Comparison of ENCODE assay signal across 8 mouse cellular contexts in the genomic region with DNA sequence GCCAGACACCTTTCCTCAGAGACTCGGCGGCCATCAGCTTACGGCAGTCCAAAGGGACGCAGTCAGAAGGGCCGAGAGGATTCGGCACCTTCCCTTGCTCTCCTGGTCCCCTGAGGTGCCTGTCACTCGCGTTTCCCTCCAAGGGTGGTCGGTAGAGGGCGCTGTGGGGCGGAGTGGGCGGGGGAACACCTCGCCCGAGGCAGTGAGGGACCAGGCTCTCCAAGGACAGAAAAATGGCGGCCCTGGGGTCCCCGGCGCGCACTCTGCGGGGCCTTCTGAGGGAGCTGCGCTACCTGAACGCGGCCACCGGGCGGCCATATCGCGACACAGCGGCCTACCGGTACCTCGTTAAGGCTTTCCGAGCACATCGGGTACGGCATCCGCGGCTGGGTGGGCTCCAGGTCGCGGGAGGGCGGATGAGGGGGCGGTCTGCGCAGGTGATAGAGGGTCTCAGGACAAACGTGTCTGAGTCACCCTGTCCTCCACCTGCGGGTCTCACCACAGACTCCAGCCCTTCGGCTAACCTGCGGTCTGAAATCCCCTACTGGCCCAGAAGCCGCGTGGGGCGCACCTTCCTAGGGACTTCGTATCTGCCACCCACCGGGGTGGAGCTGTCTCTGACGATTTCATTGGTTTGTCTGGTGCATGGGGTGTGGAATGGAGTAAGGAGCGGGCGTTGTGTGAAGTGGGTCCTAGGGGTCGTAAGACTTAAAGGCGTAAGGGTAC. TPM values are rescaled to one million over a fixed set of nuclear protein-coding genes. Genes with fewer than 3 reads are reported as not detected.
DNase-seq lines count a peak whose midpoint lies in the region; ATAC-seq lines count a peak whose summit lies in the region.

No protein-coding gene starts in this region.

- under 1% methylated on average over 53 of the region's 53 CpGs for WGBS in heart, embryonic 14.5 days
- under 1% methylated on average over 53 of the region's 53 CpGs for WGBS in liver, embryonic 12.5 days (ENCODE audit: insufficient replicate concordance)

- H3K9me3 ChIP-seq in heart, embryonic 14.5 days (ENCODE audit: control insufficient read depth, low read length): no peaks in the 10 kb centered on the region
- H3K9me3 ChIP-seq in liver, embryonic 12.5 days (replicated peaks): no peaks in the 10 kb centered on the region

- ATAC-seq in heart, embryonic 14.5 days (ENCODE audit: insufficient number of reproducible peaks, insufficient read depth, low FRiP score, low read depth): peak; percentile 73
- peak; percentile 80 for ATAC-seq in liver, embryonic 12.5 days

- H3K4me2 ChIP-seq in heart, embryonic 14.5 days (ENCODE audit: low read length): peak overlapping the region; percentile 69
- H3K4me2 ChIP-seq in liver, embryonic 12.5 days: peak overlapping the region; percentile 83

- peak overlapping the region; percentile 87 to 91 for H3K4me3 ChIP-seq in heart, embryonic 14.5 days (ENCODE audit: control insufficient read depth in 1 of 2, insufficient read depth in 1 of 2, low read depth in 1 of 2, low read length in 2 of 2)
- peak overlapping the region; percentile 74 for H3K4me3 ChIP-seq in liver, embryonic 12.5 days

- no peaks in the 10 kb centered on the region for H3K27me3 ChIP-seq in heart, embryonic 14.5 days (ENCODE audit: control insufficient read depth, insufficient read depth, low read length)
- no peaks in the 10 kb centered on the region for H3K27me3 ChIP-seq in liver, embryonic 12.5 days (replicated peaks)
- H3K27me3 ChIP-seq in splenic B cell, adult 2 months (ENCODE audit: control insufficient read depth, insufficient read depth, low read length, poor library complexity, severe bottlenecking): no peaks in the 10 kb centered on the region

- H3K36me3 ChIP-seq in heart, embryonic 14.5 days (ENCODE audit: control insufficient read depth, insufficient read depth, low read length): peaks cover 8% of the 10 kb centered on the region; the same call in 1 of the 2 replicates
- peaks cover 3% of the 10 kb centered on the region; the same call in 1 of the 2 replicates for H3K36me3 ChIP-seq in liver, embryonic 12.5 days
- H3K36me3 ChIP-seq in splenic B cell, adult 2 months (ENCODE audit: control insufficient read depth, insufficient read depth, low read length, poor library complexity, severe bottlenecking): no peaks in the 10 kb centered on the region

- H3K4me1 ChIP-seq in heart, embryonic 14.5 days (ENCODE audit: control insufficient read depth in 2 of 2, insufficient read depth in 2 of 2, low read length in 2 of 2): peaks cover 0 to 11% of the 10 kb centered on the region in 2 experiments; a peak in 3 of 4 replicates
- peaks cover 28% of the 10 kb centered on the region for H3K4me1 ChIP-seq in liver, embryonic 12.5 days

- peak overlapping the region; percentile 97 for H3K9ac ChIP-seq in heart, embryonic 14.5 days (ENCODE audit: low read length)
- peak overlapping the region; percentile 85 for H3K9ac ChIP-seq in liver, embryonic 12.5 days

- H3K27ac ChIP-seq in heart, embryonic 14.5 days (replicated peaks in 1 of 2; ENCODE audit: control insufficient read depth in 1 of 2, insufficient read depth in 1 of 2, low read depth in 2 of 2, low read length in 2 of 2): peak overlapping the region; percentile 98 to 99
- peak overlapping the region; percentile 97 for H3K27ac ChIP-seq in liver, embryonic 12.5 days

- DNase-seq in CD8-positive naive resting alpha-beta T cell, adult 2 months (ENCODE audit: low read depth in 2 of 2, low spot score in 2 of 2): peak; percentile 99 to 100
- peak; percentile 97 for DNase-seq in c-Kit-negative CD71-positive TER-119-positive erythroid progenitor cells, embryonic 14.5 days (ENCODE audit: low read depth, low spot score)
- DNase-seq in fibroblast of lung, adult 2 months (ENCODE audit: low read depth): peak; percentile 73
- peak; percentile 96 for DNase-seq in kidney, postnatal 14 days
- peak; percentile 98 for DNase-seq in naive thymus-derived CD4-positive, alpha-beta T cell, adult 2 months (ENCODE audit: low read depth)
- DNase-seq in splenic B cell, adult 2 months (ENCODE audit: low read depth, low spot score): peak; percentile 97

RNA-seq across cellular contexts. Expression of gene Fmc1, which starts 1.5 kb away (rescaled TPM):
- polyA plus RNA-seq in heart, embryonic 14.5 days (2014; fragmentation: Nextera tagmentation; extraction: Ambion mirVana): 284 and 300 TPM in 2 replicates
- 103 and 114 TPM in 2 replicates for polyA plus RNA-seq in liver, embryonic 12.5 days (2016; fragmentation: Nextera tagmentation; extraction: Ambion mirVana)

RNA-seq across cellular contexts. Expression of gene Luc7l2, which starts 16.3 kb away (rescaled TPM):
- 47.2 and 48.0 TPM in 2 replicates for polyA plus RNA-seq in heart, embryonic 14.5 days (2014; fragmentation: Nextera tagmentation; extraction: Ambion mirVana)
- 27.4 and 27.5 TPM in 2 replicates for polyA plus RNA-seq in liver, embryonic 12.5 days (2016; fragmentation: Nextera tagmentation; extraction: Ambion mirVana)

Comparison
In these comparisons a context has a peak if more than half of its experiments do, and no peak if none do; other contexts are left out.
1. Peak in every context shown above with its lines: DNase-seq, ATAC-seq, H3K4me3 ChIP-seq and H3K27ac ChIP-seq.